Mouse (Mus musculus) kidney, adult 18-20 months (tissue): Measurements from ENCODE around the gene St8sia1.

Experiments used
- DNase-seq: peaks from one replicate; pipeline ENCODE4 v3.0.0; 2021

St8sia1 gene

GRCm38 (mm10) chr6:142814495-142814921 is 149.7 kb downstream of the St8sia1 start:
- peak; percentile 88 for DNase-seq

DNA sequence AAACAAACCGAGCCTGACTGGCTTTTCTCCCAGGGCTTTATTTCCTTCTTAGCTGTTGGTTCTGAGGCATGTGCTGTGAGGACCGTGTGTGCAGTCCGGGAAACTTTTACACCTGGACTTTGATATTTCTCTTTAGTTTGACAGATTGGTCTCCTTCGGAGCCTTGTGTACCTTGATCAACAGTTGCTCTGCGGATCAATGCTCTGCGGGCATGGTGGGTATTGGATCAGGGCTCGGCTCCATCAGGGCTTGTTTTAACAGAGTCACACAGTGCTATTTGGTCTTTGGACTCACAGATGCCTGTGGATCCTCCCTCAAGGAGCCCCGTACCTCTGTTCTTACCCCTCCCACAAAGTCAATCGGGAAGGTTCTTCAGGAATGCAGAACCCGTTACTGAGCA is 150.2 kb downstream of the St8sia1 start:
- peak; percentile 47 for DNase-seq

GRCm38 (mm10) chr6:142812969-142813368 is 151.3 kb downstream of the St8sia1 start:
- DNase-seq: no peak

DNA sequence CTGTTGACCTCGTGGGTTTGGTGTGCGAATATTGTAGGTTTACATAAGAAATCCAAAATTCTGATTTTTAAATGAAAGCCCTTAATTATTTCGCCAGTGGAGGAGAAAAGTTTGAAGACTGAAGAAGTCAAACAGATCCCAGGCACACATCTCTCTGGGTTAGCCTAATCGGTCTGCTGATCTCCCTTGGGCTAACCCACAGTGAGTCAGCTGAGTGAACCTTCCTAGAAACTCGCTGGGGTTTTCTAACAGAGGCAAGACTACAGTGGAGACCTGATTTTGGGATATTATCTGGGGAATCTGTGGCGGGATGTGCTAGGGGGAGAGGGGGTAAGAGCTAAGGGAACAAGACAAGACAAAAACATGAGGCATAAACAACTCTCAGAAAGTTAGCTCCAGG is 154.0 kb downstream of the St8sia1 start:
- no peak for DNase-seq

- no peak for DNase-seq
These were observed 154.7 kb downstream of the St8sia1 start for GRCm38 (mm10) chr6:142809373-142810098.

GRCm38 (mm10) chr6:142806326-142806725 is 157.9 kb downstream of the St8sia1 start:
- DNase-seq: no peak

DNA sequence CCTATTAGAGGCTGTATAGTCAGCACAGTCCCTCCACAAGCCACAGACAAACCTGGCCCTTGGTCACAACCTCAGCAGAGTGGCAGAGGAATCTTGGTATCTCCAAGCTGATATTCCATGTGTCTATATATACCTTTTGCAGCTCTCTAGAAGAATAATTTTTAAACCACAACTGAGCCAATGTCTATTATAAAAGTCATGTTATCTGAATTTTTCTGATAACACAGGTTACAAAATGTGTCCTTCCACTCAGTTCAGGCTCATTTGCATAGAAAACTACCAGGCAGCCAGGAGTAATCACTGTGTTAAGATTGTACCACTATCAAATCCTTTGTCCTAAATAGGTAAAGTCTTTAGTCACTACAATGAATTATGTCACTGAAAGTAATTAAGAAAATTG is 159.8 kb downstream of the St8sia1 start, which contains the start of gene Sult6b2:
Gene Sult6b2 (minus strand): TSS at position 101 of the 400 bp plus-strand sequence.
- DNase-seq: no peak

DNA sequence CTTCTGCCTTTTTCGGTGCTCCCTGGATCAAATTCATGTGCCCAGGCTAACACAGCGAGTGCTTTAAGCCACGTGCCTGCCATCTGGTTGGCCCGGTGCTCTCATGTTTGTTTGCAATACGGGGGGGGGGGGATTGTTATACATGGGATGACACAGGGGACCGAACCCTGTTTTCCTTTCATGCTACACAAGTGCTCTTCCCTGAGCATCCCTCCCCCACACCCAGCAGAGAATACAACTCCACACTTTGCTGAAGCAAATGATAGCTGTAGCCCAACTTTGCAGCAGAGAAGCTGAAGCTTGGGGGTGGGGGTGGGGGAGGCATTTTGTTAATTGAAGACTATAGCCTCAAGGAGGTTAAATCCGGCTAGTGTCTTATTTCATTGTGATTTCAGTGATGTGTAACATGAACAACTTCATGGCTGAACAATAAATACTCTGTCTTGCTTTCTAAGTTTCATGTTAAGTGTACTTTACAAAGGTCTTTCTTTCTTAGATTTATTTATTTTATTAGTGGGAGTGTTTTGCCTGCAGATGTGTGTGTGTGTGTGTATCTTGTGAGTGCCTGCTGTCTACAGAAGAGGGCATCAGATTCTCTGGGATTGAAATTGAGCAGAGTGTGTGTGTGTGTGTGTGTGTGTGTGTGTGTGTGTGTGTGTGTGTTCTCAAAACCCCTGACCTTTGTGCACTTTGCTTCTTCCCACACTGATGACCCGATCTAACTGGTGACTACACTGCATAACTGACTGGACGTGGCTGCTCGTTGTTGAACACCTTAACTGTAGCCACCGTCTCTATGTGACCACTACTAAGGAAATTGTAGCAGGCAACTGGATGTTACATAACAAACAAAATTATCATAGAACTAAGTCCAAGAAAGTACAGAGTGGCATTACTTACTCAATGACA is 161.4 kb downstream of the St8sia1 start:
- no peak for DNase-seq

GRCm38 (mm10) chr6:142801687-142802086 is 162.6 kb downstream of the St8sia1 start:
- DNase-seq: no peak

DNA sequence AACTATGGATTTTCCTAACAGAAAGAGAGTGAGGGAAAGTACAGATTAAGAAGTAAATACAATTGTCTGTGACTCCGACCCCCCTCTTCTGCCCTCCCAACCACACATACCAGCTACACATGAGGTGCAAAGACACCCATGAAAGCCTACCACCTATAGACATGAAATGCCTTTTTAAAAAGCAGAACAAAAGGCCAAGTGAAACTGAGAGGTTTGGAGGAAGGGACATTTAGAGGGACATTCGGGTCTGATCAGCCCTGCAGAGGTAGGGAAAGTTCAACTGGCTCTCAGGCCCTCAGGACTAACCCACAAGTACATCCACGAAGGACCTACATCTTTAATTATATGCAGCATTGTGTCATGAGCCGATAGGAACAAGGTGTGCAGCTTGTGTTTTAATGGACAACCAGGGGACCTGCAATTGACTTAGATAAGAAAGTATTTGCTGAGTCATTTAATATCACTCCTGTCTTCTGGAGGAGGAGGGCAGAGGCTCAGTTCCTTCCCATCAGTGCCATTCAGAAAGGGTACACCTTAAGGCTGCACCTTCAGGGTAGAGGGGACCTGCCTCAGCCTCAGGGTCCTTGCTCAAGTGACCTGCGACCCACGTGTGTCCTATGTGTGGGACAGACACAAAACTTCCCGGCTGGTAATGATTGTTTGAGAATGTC is 164.4 kb downstream of the St8sia1 start:
- DNase-seq: no peak

- no peak for DNase-seq
These were observed 165.4 kb downstream of the St8sia1 start for GRCm38 (mm10) chr6:142798837-142799236.

- DNase-seq: no peak
These were observed 166.3 kb downstream of the St8sia1 start for GRCm38 (mm10) chr6:142797996-142798395.

DNA sequence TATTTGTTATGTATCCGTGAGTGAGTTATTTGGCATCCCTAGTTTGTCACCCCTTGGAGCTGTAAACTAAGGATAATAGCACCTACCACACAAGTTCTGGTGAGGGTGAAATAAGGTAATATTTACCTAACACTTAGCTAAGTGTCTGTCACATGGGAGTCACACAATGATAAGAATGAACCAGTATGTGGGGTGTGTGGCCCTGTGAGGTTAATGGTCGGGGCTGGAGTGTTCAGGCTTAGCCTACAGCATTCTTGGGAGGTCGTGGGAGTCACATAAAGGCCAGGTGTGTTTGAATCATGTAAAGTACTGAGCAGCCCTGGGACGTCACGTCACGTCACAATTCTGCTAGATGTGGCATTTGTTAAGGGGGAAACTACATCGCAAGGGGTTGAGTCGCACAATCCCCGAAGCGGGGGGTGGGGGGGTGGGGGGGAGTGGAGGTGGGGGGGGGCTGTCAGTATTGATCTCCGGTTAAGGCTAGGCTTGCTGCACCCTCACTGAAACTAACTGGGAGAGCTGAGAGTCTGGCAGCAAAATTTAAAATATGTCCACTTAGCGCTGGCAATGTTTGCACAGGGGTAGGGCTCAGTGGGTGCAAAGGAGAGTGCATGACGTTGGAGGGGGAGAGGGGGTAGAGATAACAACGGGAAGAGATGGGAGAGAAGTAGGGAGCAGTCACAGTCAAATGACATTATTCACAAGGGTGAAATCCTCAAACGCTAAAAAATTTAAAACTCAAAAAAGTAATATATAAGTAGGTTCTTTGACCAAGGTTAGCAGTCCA is 168.4 kb downstream of the St8sia1 start:
- no peak for DNase-seq

DNA sequence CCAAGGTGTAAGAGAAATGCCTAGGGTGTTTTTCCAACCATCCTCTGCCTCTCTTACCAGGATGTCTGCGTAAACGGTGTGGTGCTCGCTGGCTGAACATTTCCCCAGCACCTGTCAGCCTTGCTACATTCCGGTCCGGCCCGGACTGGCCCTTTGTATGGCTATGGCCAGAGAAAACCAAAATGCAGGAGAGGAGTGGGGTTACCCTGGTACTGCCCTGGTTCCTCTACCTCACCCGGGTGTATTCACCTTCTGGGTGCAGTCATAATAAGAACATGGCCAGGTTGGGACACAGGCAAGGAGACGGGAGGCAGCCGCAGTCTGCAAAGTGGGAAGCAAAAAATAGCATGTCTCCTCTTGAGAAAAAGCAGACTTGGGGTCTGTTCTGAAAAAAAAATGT is 169.2 kb downstream of the St8sia1 start:
- DNase-seq: no peak

GRCm38 (mm10) chr6:142793468-142793867 is 170.8 kb downstream of the St8sia1 start:
- DNase-seq: no peak

DNA sequence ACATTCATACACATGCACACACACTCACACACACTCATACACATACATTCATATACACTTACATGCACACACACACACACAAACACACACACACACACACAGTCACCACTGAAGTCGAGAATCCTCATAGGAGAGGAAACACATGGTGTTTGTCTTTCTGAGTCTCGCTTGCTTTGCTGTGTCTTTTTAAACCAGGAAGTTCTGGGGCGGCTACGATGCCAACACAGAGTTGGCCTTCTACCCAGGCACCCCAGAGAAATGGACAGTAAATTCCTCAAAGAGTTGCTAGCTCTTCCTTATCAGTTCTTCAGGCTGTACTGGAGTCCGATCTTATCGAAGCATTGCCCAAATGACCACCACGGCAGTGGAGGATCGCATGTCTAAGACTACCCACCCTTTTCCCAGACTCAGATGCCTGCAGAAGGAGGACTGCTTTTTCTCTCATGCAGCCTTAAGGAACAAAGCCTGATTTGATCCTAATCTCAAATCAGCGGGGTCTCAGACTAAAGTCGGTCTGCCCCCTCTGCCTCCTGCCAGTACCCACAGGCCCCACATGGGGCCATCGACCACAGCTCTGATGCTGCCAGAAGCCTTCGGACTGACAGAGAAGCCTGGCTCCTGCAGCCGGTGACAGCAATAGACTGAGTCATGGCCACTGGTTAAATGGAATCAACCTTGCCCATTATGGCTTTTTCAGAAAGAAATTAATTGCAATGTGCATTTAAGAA is 171.8 kb downstream of the St8sia1 start:
- no peak for DNase-seq

DNA sequence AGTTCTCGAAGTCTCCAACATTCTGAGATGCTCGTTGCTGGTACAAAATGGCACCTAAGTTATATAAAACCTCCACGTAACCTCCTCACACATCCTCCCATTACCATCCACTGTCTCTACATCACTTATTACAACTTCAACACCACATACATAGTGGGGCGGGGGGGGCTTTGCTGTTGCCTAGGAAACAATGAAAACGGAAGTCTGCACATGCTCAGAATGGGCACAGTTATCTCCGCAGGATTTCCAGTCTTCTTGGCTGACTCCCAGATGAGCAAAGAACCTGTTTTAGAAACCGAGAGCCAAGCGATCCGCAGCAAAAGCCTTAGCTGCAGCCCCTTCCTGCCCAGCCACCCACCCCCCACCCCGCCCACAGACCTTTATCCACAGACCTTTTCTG is 174.5 kb downstream of the St8sia1 start:
- DNase-seq: no peak

GRCm38 (mm10) chr6:142788042-142788987 is 175.9 kb downstream of the St8sia1 start:
- DNase-seq: no peak

- no peak for DNase-seq
These were observed 178.1 kb downstream of the St8sia1 start for GRCm38 (mm10) chr6:142786106-142786505.

DNA sequence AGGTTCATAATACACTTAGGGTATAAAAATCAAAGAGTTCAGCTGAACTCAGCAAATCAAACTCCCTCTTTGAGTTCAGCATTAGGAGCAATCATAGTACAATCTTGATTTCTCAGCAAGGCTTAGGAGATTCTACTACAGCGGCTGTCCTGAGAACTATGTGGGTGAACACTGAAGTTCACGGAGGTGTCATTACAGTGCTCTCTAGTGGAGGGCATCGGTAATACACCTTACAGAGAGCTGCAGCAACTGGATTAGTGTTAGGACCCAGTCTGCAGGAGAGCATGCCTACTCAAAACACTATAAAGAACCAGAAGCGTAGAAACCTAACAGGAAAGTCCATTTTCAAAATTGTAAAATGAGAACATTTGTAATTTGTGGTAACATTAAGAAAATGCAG is 178.9 kb downstream of the St8sia1 start:
- peak; percentile 60 for DNase-seq

DNA sequence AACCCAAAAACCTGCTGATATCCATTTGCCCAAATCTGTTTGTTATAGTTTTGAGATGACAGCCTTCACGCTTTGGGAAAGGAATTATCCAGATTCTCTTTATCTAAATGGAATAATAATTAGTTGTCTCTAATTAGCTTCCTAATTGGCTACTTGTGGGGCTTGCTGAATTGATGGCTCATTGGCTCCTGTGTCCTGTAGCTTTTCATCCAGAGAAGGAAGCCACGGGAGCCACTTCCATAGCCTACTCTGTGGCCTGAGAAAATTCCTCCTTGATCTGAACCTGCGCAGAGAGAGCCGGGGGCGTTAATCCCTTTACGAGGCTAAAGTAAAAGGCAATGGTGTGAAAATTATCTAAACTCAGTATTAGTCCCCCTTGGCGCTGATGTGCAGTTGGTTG is 183.0 kb downstream of the St8sia1 start:
- DNase-seq: no peak
